Mouse (Mus musculus): ENCODE results near the gene Jsrp1. TPM values are rescaled to one million over a fixed set of nuclear protein-coding genes. Genes with fewer than 3 reads are reported as not detected.

Jsrp1 gene
- polyA plus RNA-seq, 1 experiment from 2014 or later, result 0.65 TPM

DNA sequence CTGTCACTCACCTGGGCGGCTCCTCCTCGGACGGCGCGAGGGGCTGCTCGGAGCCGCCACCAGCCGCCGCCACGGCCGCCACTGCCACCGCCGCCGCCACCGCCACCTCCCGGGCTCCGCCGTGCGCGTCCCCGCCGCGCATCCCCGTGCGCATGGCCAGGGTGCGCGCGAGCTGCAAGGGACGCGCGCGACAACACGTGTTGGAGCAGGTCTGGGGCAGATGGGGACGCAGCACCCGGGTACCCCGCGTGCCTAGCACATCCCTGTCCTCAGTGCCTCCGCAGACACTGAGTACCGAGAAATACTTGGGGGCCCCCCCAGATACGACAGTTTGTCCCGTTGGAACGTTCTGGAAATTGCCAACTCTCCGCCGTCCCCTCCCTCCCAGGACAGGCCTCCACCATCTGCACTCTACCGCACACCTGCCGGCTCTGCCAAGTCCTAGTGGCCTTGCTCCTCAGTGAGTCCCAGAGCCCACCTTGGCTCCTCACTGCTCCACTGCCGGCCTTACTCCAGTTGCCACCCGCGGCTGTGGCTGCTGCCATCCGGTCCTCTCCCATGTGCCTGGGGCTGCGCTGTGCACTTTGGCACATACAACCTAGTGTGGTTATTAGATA is 30.7 kb upstream of the Jsrp1 start, which contains the start of gene Lingo3:
Gene Lingo3 (minus strand): TSS at position 109 of the 617 bp plus-strand sequence.
- 4% methylated on average over 51 of the region's 51 CpGs for WGBS
- H3K9me3 ChIP-seq, result no peaks in the 10 kb centered on the region
- H3K27me3 ChIP-seq (ENCODE audit: insufficient read depth, poor library complexity, severe bottlenecking), result peaks cover 61% of the 10 kb centered on the region
- DNase-seq (ENCODE audit: low spot score), result no peak
- H3K36me3 ChIP-seq, result no peaks in the 10 kb centered on the region
- H3K4me3 ChIP-seq, result peak within 1 kb of the TSS; percentile 56
- peaks cover 55% of the 10 kb centered on the region for H3K4me1 ChIP-seq (replicated peaks)
- peak within 1 kb of the TSS; percentile 77 for H3K27ac ChIP-seq

DNA sequence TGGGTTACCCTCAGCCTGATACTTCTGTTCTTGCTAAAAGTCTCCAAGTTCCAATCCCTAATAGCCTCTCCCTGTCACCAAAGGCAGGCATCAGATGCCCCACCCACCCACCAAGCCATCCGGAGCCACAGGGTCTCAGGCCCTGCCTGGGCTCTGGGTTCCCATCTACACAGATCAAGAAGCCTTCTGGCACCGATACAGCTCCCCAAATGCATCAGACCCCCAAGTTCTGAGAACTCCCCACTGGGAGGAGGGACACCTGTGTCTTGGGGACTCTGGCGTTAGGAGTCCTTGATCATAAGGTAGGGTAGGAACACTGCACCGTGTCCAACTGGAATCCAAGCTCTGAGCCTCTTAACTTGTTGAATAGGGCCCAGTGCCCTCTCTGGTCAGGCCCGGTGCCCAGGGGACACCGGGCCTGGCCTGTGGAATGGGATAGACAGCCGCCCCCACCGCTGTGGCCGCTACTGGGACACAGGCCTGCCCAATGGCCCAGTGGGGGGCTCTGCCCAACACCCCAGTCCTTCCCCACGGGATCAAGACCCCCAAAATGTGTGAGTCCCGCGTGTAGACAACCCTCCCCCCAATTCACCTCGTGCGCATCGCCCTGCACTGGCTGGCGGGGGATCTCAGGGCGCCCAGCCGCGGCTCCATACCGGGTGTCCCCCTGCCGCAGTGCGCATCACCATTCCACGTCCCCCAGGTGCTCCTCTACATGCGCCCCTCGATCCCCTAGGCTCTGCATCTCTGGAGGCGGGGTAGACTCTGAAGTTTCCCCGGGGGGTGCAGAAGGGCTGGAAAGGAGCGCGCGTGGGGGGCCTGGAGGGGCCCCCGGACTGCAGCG is 30.0 kb upstream of the Jsrp1 start:
- no peaks in the 10 kb centered on the region for H3K9me3 ChIP-seq
- no peak for DNase-seq (ENCODE audit: low spot score)
- H3K4me1 ChIP-seq (replicated peaks), result peaks cover 51% of the 10 kb centered on the region
- H3K4me3 ChIP-seq, result peak overlapping the region; percentile 56
- H3K36me3 ChIP-seq, result no peaks in the 10 kb centered on the region
- WGBS, result 9% methylated on average over 32 of the region's 32 CpGs
- H3K27ac ChIP-seq, result peak overlapping the region; percentile 77
- H3K27me3 ChIP-seq (ENCODE audit: insufficient read depth, poor library complexity, severe bottlenecking), result peaks cover 66% of the 10 kb centered on the region

DNA sequence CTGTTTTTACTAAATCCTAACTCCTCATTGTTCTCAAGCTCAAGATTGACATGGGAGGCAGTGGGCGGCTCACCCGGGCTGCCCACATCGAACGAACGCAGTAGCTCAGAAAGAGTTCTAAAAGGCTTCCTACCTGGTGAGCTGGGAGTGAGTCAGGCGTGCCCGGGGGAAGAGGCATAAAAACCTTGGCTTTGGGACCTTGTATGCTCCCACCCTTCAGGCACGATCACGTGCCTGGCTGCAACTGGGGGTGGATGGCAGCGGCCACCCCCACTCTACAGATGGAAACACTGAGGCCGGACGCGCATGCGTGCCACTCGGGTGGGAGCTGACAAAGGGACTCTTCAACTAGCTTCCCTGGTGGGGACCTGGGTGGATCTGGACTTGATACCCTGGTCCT is 29.0 kb upstream of the Jsrp1 start:
- Histone ChIP-seq H3K4me1 (replicated peaks) (peaks cover 59% of the 10 kb centered on the region), H3K27me3 (ENCODE audit: insufficient read depth, poor library complexity, severe bottlenecking) (peaks cover 76% of the 10 kb centered on the region), H3K9me3 (no peaks in the 10 kb centered on the region), H3K27ac (no peak overlapping the region), H3K4me3 (no peak overlapping the region), H3K36me3 (no peaks in the 10 kb centered on the region)
- no peak for DNase-seq (ENCODE audit: low spot score)
- WGBS, result 84% methylated on average over 15 of the region's 15 CpGs

DNA sequence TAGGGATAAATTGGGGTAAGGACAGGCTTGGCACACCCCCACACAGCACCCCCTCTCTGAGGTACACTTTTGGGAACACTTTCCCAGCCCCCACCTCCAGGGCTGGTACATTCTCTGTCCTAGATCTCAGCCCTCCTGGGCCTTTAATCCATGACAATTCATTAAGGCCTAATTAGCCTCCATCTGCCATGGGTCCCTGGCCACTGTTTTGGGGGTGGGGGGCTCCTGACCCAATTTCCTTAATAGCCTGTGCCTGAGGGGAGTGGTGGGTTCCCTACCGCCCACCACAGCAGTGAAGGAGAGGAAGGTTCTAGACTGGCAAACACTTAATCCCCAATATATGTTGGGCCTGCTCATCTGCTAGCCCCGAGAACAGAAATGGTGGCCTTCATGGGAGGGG is 28.4 kb upstream of the Jsrp1 start:
- WGBS, result 80% methylated on average over 2 of the region's 2 CpGs
- Histone ChIP-seq H3K27me3 (ENCODE audit: insufficient read depth, poor library complexity, severe bottlenecking) (peaks cover 82% of the 10 kb centered on the region), H3K4me3 (0 out of 2 replicates have a peak overlapping the region, but pooled peaks have one; percentile 5), H3K9me3 (no peaks in the 10 kb centered on the region), H3K4me1 (replicated peaks) (peaks cover 65% of the 10 kb centered on the region), H3K27ac (0 out of 2 replicates have a peak overlapping the region, but pooled peaks have one; percentile 29), H3K36me3 (no peaks in the 10 kb centered on the region)
- DNase-seq (ENCODE audit: low spot score), result no peak

DNA sequence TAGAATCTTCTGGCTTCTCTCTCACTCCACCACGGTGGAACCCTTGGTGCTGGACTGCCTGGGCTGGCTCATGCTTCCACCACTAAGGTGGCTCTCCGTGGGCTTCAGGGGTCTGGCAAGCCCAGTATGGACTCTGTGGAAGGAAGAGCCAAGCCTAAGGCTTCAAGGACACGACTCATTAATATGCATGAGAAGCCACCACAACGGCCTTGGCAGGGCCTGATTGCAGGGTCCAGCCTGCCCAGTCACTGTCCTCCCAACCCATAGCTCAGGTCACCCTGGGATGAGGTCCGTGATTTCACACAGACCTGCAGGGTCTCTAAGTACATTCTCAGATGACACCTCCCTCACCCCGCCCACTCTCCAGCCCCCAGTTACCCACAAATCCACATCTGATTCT is 26.6 kb upstream of the Jsrp1 start:
- no peak for DNase-seq (ENCODE audit: low spot score)
- WGBS, result 56% methylated on average over 6 of the region's 6 CpGs

DNA sequence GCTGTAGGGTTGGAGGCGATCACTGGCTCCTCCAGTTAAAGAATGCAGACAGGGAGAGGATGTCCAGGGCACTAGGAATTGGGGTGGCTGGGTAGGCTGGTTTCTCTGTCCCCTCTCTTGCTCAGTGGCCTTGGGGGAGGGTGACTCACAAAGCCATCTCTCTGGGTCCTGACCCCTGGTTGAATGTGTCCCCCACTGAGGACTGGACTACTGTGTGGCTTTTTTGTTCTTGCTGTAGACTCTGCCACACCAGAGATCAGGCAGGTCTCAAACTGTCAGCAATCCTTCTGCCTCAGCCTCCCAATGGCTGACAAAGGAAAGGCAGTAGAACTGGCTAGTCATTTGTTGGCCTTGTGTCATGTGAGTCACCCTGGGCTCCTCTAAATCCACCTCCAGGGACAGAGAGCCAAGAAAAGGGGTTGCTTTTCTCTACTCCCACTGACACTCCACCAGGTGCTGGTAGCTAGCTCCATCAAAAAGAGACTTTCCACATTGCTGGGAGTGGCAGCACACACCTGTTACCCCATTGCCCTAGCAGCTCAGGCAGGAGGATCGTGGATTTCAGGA is 25.1 kb upstream of the Jsrp1 start:
- Histone ChIP-seq H3K27me3 (ENCODE audit: insufficient read depth, poor library complexity, severe bottlenecking) (peaks cover 83% of the 10 kb centered on the region), H3K27ac (no peak overlapping the region), H3K9me3 (peaks cover 10% of the 10 kb centered on the region; the same call in 1 of the 2 replicates), H3K4me3 (no peak overlapping the region), H3K4me1 (replicated peaks) (peaks cover 67% of the 10 kb centered on the region), H3K36me3 (no peaks in the 10 kb centered on the region)
- 66% methylated on average over 2 of the region's 2 CpGs for WGBS
- no peak for DNase-seq (ENCODE audit: low spot score)

More for the DNA sequence above, 26.6 kb upstream of the Jsrp1 start:
- no peak overlapping the region for H3K4me3 ChIP-seq
- H3K4me1 ChIP-seq (replicated peaks), result peaks cover 75% of the 10 kb centered on the region
- no peak overlapping the region for H3K27ac ChIP-seq
- H3K36me3 ChIP-seq, result no peaks in the 10 kb centered on the region
- peaks cover 83% of the 10 kb centered on the region for H3K27me3 ChIP-seq (ENCODE audit: insufficient read depth, poor library complexity, severe bottlenecking)
- peaks cover 2% of the 10 kb centered on the region; the same call in 1 of the 2 replicates for H3K9me3 ChIP-seq

DNA sequence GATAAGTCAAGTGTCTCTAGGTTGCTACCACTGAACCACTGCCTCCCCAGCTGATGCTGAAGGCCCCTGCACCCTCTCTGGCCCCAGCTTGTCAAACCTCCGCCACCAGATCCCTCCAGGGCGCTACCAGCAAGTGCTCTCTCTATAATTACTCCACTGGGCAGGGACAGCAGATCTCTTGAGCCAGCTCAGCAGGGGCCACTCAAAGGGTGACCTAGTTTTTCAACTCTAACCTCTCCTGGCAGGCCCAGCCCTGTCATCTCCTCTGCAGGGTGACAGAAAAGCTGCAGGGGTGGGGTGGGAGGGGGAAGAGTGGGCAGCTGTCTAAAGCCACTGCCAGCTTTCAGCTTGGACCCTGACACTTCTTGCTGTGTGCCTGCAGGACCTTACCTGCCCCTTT is 24.5 kb upstream of the Jsrp1 start:
- peaks cover 68% of the 10 kb centered on the region for H3K4me1 ChIP-seq (replicated peaks)
- 9% methylated on average over 2 of the region's 2 CpGs for WGBS
- H3K27ac ChIP-seq, result no peak overlapping the region
- peaks cover 10% of the 10 kb centered on the region; the same call in 1 of the 2 replicates for H3K9me3 ChIP-seq
- H3K36me3 ChIP-seq, result no peaks in the 10 kb centered on the region
- H3K4me3 ChIP-seq, result 0 out of 2 replicates have a peak overlapping the region, but pooled peaks have one; percentile 9
- H3K27me3 ChIP-seq (ENCODE audit: insufficient read depth, poor library complexity, severe bottlenecking), result peaks cover 83% of the 10 kb centered on the region
- DNase-seq (ENCODE audit: low spot score), result no peak

DNA sequence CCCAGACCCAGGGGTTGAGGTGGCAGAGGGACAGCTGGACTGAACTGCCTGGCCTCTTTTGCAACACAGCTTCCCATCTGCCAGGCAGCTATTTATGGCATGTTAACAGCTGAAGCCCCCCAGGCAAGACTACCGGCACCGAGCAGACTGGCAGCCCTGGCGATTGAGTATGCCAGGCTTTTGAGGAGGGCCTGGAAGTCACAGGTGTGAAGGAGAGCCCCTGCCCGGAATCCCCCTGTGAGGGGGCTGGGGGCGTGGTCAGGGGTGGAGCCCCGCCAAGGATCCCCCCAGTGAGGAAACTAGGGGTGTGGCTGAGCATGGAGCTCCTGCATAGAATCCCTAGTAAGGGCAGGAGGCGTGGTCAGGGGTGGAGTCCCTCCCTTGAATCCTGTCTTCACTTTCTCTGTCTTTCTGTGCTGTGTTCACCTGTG is 23.7 kb upstream of the Jsrp1 start:
- Histone ChIP-seq H3K27ac (no peak overlapping the region), H3K36me3 (no peaks in the 10 kb centered on the region), H3K9me3 (peaks cover 10% of the 10 kb centered on the region; the same call in 1 of the 2 replicates), H3K27me3 (ENCODE audit: insufficient read depth, poor library complexity, severe bottlenecking) (peaks cover 75% of the 10 kb centered on the region), H3K4me3 (no peak overlapping the region), H3K4me1 (replicated peaks) (peaks cover 76% of the 10 kb centered on the region)
- WGBS, result 54% methylated on average over 7 of the region's 7 CpGs
- DNase-seq (ENCODE audit: low spot score), result no peak

DNA sequence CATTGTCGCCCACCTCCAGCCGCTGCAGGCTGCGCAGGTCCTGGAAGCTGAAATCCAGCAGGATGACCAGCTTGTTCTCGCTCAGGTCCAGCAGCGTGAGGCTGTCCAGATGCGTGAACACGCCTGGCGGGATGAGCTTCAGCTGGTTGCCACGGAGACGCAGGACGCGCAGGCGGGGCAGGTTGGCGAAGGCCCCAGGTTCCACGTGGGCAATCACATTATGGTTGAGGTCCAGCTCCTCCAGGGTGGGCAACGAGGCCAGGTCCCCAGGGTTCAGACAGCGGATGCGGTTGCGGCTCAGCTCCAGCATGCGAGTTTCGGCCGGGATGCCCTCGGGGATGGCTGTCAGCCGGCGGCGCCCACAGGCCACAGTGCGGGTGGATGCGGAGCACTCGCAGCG is 22.3 kb upstream of the Jsrp1 start:
- Histone ChIP-seq H3K9me3 (peaks cover 10% of the 10 kb centered on the region; the same call in 1 of the 2 replicates), H3K4me3 (peak overlapping the region; percentile 18; the same call in 1 of the 2 replicates), H3K4me1 (replicated peaks) (peaks cover 75% of the 10 kb centered on the region), H3K27ac (no peak overlapping the region), H3K27me3 (ENCODE audit: insufficient read depth, poor library complexity, severe bottlenecking) (peaks cover 61% of the 10 kb centered on the region), H3K36me3 (peaks cover 2% of the 10 kb centered on the region)
- WGBS, result 53% methylated on average over 30 of the region's 30 CpGs
- no peak for DNase-seq (ENCODE audit: low spot score)

DNA sequence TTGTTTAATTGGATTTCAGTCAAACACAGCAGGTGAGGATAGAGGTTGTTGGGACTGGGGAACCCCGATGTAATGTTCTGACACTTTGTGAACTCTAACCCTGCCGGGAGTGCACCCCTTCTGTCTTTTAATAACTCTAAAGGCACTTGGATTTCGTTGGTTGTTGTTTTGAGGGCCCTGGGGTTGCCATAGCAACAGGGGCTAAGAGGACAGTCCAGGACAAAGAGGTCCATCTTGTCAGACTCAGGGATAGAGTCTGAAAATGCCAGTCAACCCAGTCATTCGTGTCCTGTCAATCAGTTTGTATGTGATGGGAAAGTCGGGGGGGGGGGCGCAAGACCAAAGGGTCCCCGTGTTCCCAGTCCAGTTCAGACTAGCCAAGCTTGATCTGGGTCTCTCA is 19.5 kb upstream of the Jsrp1 start:
- 43% methylated on average over 7 of the region's 7 CpGs for WGBS
- DNase-seq (ENCODE audit: low spot score), result peak; percentile 33
- Histone ChIP-seq H3K4me3 (no peak overlapping the region), H3K4me1 (replicated peaks) (peaks cover 80% of the 10 kb centered on the region), H3K36me3 (peaks cover 29% of the 10 kb centered on the region), H3K27ac (no peak overlapping the region; the same call in 1 of the 2 replicates), H3K9me3 (peaks cover 10% of the 10 kb centered on the region; the same call in 1 of the 2 replicates), H3K27me3 (ENCODE audit: insufficient read depth, poor library complexity, severe bottlenecking) (peaks cover 51% of the 10 kb centered on the region)

DNA sequence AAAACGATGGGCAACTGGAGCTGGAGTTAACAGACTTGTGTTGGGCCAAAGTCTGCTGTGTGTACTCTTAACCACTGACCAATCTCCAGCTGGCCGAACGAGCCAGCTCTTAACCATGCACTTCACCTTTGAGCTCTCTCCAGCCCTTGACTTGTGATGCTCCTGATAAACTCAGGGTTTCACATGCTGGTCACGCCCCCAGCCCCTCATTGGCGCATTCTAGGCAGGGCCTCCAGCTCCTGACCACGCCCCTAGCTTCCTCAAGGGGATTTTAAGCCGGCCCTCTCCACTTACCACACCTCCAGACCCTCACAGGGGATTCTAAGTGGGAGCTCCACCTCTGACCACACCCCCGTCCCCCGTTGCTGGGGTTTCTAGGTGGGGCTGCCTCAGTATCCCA is 17.8 kb upstream of the Jsrp1 start:
- Histone ChIP-seq H3K27ac (no peak overlapping the region), H3K4me1 (replicated peaks) (peaks cover 73% of the 10 kb centered on the region), H3K4me3 (peak overlapping the region; percentile 26; the same call in 1 of the 2 replicates), H3K27me3 (ENCODE audit: insufficient read depth, poor library complexity, severe bottlenecking) (peaks cover 34% of the 10 kb centered on the region), H3K36me3 (peaks cover 31% of the 10 kb centered on the region), H3K9me3 (peaks cover 10% of the 10 kb centered on the region; the same call in 1 of the 2 replicates)
- DNase-seq (ENCODE audit: low spot score), result peak; percentile 77
- WGBS, result 4% methylated on average over 9 of the region's 9 CpGs

DNA sequence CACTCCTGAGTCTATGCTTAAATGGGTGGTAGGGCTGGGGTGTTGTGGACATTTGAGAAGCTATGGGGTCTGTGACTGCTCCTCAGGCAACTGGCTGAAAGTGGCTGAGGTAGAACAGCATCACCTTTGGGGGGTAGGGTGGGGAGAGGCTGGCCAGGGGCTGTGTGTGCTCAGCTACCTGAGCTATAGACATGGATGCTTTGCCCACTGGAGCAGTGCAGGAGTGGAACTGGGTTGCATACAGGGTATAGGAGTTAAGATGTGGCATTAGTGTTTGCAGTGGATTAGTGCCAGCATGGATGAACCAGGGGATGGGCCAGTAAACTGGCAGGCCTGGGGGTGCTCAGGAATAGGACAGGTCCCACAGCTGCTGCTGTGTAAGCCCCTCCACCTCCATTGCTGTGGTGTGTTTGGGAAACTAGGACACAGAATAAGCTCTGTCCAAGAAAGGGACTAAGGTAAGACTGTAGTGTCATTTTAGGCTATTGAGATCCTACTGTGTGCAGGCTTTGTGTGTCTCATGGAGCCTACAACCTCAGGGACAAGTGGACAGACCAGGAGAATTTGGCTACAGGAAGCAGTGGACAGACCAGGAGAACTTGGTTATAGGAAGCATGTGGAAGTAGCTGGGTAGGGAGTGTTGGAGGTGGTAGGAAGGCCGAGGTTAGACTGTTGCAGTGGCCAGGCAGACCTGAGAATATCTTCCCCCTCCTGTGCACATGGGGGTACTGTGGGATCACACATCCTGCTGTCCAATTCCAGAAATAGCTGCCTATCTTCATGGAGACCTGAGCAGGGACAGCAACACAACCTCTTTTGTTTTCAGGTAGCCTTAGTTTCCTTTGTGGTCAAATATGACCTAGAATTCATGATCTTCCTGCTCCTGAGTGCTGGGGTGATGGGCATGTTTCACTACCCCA is 16.3 kb upstream of the Jsrp1 start:
- Histone ChIP-seq H3K4me1 (replicated peaks) (peaks cover 66% of the 10 kb centered on the region), H3K27ac (no peak overlapping the region), H3K4me3 (0 out of 2 replicates have a peak overlapping the region, but pooled peaks have one; percentile 9), H3K27me3 (ENCODE audit: insufficient read depth, poor library complexity, severe bottlenecking) (peaks cover 19% of the 10 kb centered on the region), H3K9me3 (peaks cover 5% of the 10 kb centered on the region; the same call in 1 of the 2 replicates), H3K36me3 (peaks cover 31% of the 10 kb centered on the region)
- DNase-seq (ENCODE audit: low spot score), result no peak
- WGBS, result 69% methylated on average over 1 of the region's 1 CpGs
